Mouse (Mus musculus) kidney, adult 10 weeks (tissue): Measurements from ENCODE around the gene Snx7. TPM values are rescaled to one million over a fixed set of nuclear protein-coding genes. Genes with fewer than 3 reads are reported as not detected.

ENCODE experiments used
- polyA plus RNA-seq: library from polyadenylated mRNA; stranded (reverse); fragments of 350-450 nt; fragmentation: Illumina TruSeq; extraction: RNeasy Lipid Tissue Mini Kit (QIAGEN cat#74804); gene quantifications from one replicate; pipeline ENCODE4 v1.2.3, GENCODE M21; 2014; ENCODE audit warnings: low read depth, low replicate concordance

The Snx7 gene
- 164 TPM for polyA plus RNA-seq

DNA sequence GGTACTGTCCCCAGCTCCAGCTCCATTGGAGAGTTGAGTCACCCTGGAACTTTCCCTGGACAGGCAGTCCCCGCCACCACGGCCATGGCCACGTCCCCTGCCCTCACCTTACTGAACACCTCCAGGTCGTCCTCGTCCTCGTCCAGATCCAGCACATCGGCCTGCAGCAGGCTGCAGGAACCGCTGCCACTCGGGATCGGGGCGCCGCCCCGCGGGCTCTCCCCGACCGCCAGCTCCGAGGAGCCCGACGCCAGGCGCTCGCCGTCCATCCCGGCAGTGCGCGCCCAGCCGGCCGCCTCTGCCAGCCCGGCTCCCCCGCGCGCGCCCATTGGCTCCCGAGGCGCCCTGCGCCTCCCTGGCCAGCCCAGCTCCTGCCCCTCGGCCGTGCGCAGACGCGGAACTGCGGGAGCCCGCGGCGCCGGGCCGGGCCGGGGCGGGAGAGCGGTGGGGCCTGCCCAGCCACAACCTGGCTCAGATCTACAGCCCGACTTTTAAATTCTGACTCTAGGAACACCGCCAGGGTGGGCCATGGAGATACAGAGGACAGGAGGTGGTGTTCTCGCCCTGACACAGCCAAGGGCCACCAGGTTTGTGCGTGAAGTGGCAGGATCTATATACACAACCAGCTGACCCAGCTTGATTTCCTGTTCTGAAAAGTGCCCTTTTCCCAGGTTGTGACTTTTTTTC, at the start of gene Snx7:
TSS of gene Snx7 (minus strand) at position 300 of the 687 bp plus-strand sequence.

